Mouse (Mus musculus) heart, embryonic 12.5 days (tissue): ENCODE results near the gene Cacul1. TPM values are rescaled to one million over a fixed set of nuclear protein-coding genes. Genes with fewer than 3 reads are reported as not detected.

Experiments used
- ATAC-seq: fragments of 200-750 bp; cut with Nextera tagmentation; 2 replicates; pipeline ENCODE4 v1.8.0; 2017; ENCODE audit warnings: moderate TSS enrichment, moderate library complexity; ENCODE audit not compliant: insufficient number of reproducible peaks, low FRiP score
- H3K27ac ChIP-seq: fragments of 300-500 bp; sonication (generic); 2 replicates; pipeline ENCODE4 v1.5.1; 2016; ENCODE audit warnings: mild to moderate bottlenecking, moderate library complexity; ENCODE audit not compliant: poor library complexity, severe bottlenecking
- H3K27me3 ChIP-seq: fragments of 300-500 bp; sonication (generic); replicated peaks from 2 replicates; pipeline ENCODE4 v1.6.1; 2016; ENCODE audit warnings: mild to moderate bottlenecking, moderate library complexity
- H3K36me3 ChIP-seq: fragments of 300-500 bp; sonication (generic); 2 replicates; pipeline ENCODE4 v1.6.1; 2016; ENCODE audit warnings: mild to moderate bottlenecking, moderate library complexity
- H3K4me1 ChIP-seq: fragments of 300-500 bp; sonication (generic); replicated peaks from 2 replicates; pipeline ENCODE4 v1.6.1; 2016; ENCODE audit warnings: mild to moderate bottlenecking
- H3K4me2 ChIP-seq: fragments of 300-500 bp; sonication (generic); 2 replicates; pipeline ENCODE4 v1.6.1; 2016; ENCODE audit warnings: mild to moderate bottlenecking, moderate library complexity
- H3K4me3 ChIP-seq: fragments of 300-500 bp; sonication (generic); 2 replicates; pipeline ENCODE4 v1.5.1; 2016; ENCODE audit warnings: mild to moderate bottlenecking
- H3K9ac ChIP-seq: fragments of 300-500 bp; sonication (generic); 2 replicates; pipeline ENCODE4 v1.6.1; 2016; ENCODE audit warnings: mild to moderate bottlenecking, moderate library complexity
- H3K9me3 ChIP-seq: fragments of 300-500 bp; sonication (generic); replicated peaks from 2 replicates; pipeline ENCODE4 v1.6.1; 2016; ENCODE audit warnings: mild to moderate bottlenecking, moderate library complexity
- WGBS: fragments of 180-500 bp; shearing (Covaris S2); methylation state at CpG from one replicate; pipeline ENCODE4 v1.1.7; 2016; 5-methylcytosine and 5-hydroxymethylcytosine counted together
- microRNA-seq: library from miRNA; unstranded; fragments of <30 nt; microRNA quantifications from one replicate; pipeline ENCODE4, GENCODE M21; 2017
- polyA plus RNA-seq: library from polyadenylated mRNA; unstranded; fragments of >200 nt; fragmentation: Nextera tagmentation; extraction: Ambion mirVana; gene quantifications from 2 replicates; pipeline ENCODE4 v1.2.1, GENCODE M21; 2016

Cacul1 gene
- polyA plus RNA-seq, 1 experiment from 2014 or later: 23.5 TPM

DNA sequence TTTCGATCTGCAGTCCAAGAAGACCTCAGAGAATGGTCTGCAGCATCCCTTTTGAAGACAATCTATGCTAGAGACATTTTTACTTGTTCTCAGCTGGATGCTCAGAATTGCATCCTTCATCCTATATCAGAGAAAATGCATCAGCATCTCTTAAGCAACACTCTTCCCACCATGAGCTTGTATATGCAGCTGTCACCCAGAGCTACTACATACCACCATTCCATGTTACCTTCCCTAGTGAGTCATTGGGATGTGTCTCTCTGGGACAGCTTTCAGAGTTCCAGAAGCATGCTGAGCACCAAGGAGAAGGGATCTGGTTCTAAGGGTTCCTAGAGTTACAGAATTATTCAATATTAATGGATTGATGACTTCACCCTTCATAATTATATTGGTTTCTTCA is 102.0 kb downstream of the Cacul1 start:
- Histone ChIP-seq H3K4me2 (no peak overlapping the region), H3K27me3 (no peaks in the 10 kb centered on the region), H3K36me3 (no peaks in the 10 kb centered on the region), H3K4me1 (no peaks in the 10 kb centered on the region), H3K9me3 (no peaks in the 10 kb centered on the region), H3K4me3 (no peak overlapping the region), H3K27ac (no peak overlapping the region), H3K9ac (no peak overlapping the region)
- 44% methylated on average over 1 of the region's 1 CpGs for WGBS
- ATAC-seq: no peak

GRCm38 (mm10) chr19:60477788-60478187 is 103.0 kb downstream of the Cacul1 start:
- no peaks in the 10 kb centered on the region for H3K36me3 ChIP-seq
- H3K4me3 ChIP-seq: no peak overlapping the region
- 44% methylated on average over 2 of the region's 2 CpGs for WGBS
- no peaks in the 10 kb centered on the region for H3K9me3 ChIP-seq
- 0 out of 2 replicates have a peak, but pooled peaks cover 3% of the 10 kb centered on the region for H3K27me3 ChIP-seq
- H3K4me2 ChIP-seq: no peak overlapping the region
- no peak overlapping the region for H3K27ac ChIP-seq
- H3K9ac ChIP-seq: no peak overlapping the region
- no peaks in the 10 kb centered on the region for H3K4me1 ChIP-seq
- no peak for ATAC-seq

Small RNA genes lying within 50 kb of the gene (microRNA-seq; reads per million reads assigned to microRNA genes)
- gene Gm25238: not detected

Other genes starting within 250 kb of the Cacul1 start
- not detected in 2 replicates for gene Prlhr, start 112.7 kb downstream of the Cacul1 start, polyA plus RNA-seq
- gene Nanos1, start 175.0 kb upstream of the Cacul1 start, polyA plus RNA-seq: 1.5 and 2.1 TPM in 2 replicates
- gene Eif3a, start 209.6 kb upstream of the Cacul1 start, polyA plus RNA-seq: 124 TPM in 2 replicates
- 22.3 and 25.9 TPM in 2 replicates for gene Fam45a, start 230.6 kb upstream of the Cacul1 start, polyA plus RNA-seq